Mouse (Mus musculus): ENCODE measurements at regions not wholly inside any gene's neighbourhood (a gene's known extent, or its start where the extent isn't known, plus 50 kb on each side); places are given as distances from the start of the nearest gene placed in this dataset.

- TF ChIP-seq CTCF (IDR thresholded peaks at IDR 0.05) (no peak), EP300 (IDR thresholded peaks at IDR 0.05; ENCODE audit: insufficient read depth, low read depth, low read length) (no peak)
Observed at GRCm38 (mm10) chr5:96913711-96914110, 83.8 kb upstream of the Bmp2k start.
